Mouse (Mus musculus) neural tube, embryonic 14.5 days (tissue): Measurements from ENCODE around the gene Adamts3. TPM values are rescaled to one million over a fixed set of nuclear protein-coding genes. Genes with fewer than 3 reads are reported as not detected.
A peak's percentile ranks its signal among the peaks of the same experiment; 100 is the strongest.

Experiments used
- ATAC-seq: fragments of 200-750 bp; cut with Nextera tagmentation; 2 replicates; pipeline ENCODE4 v1.8.0; 2017; ENCODE audit warnings: low read depth, mild to moderate bottlenecking, moderate TSS enrichment, moderate library complexity
- H3K27ac ChIP-seq: fragments of 300-500 bp; sonication (generic); 2 replicates; pipeline ENCODE4 v1.5.1; 2014; ENCODE audit warnings: low read depth, mild to moderate bottlenecking, control low read depth, low read length, moderate library complexity, mixed read lengths
- H3K27me3 ChIP-seq: fragments of 300-500 bp; sonication (generic); 2 replicates; pipeline ENCODE4 v1.6.1; 2014; ENCODE audit warnings: low read length; ENCODE audit not compliant: control insufficient read depth, insufficient read depth
- H3K36me3 ChIP-seq: fragments of 300-500 bp; sonication (generic); 2 replicates; pipeline ENCODE4 v1.6.1; 2014; ENCODE audit warnings: low read length, mixed read lengths; ENCODE audit not compliant: control insufficient read depth, insufficient read depth
- H3K4me1 ChIP-seq: fragments of 300-500 bp; sonication (generic); 2 replicates; pipeline ENCODE4 v1.6.1; 2014; ENCODE audit warnings: low read length; ENCODE audit not compliant: control insufficient read depth, insufficient read depth
- H3K4me2 ChIP-seq: fragments of 300-500 bp; sonication (generic); 2 replicates; pipeline ENCODE4 v1.6.1; 2014; ENCODE audit warnings: mild to moderate bottlenecking, low read depth, low read length, control low read depth
- H3K4me3 ChIP-seq: fragments of 300-500 bp; sonication (generic); 2 replicates; pipeline ENCODE4 v1.5.1; 2014; ENCODE audit warnings: low read depth, low read length, control low read depth, mixed read lengths
- H3K9ac ChIP-seq: fragments of 300-500 bp; sonication (generic); replicated peaks from 2 replicates; pipeline ENCODE4 v1.6.1; 2014; ENCODE audit warnings: low read depth, mild to moderate bottlenecking, control low read depth, low read length, mixed read lengths
- H3K9me3 ChIP-seq: fragments of 300-500 bp; sonication (generic); 2 replicates; pipeline ENCODE4 v1.6.1; 2016; ENCODE audit warnings: low read length; ENCODE audit not compliant: control insufficient read depth
- WGBS: fragments of 180-500 bp; shearing (Covaris S2); extraction: QIAGEN DNeasy Blood & Tissue Kit; methylation state at CpG from one replicate; pipeline ENCODE4 v1.1.7; 2014; 5-methylcytosine and 5-hydroxymethylcytosine counted together
- polyA plus RNA-seq: library from polyadenylated mRNA; unstranded; fragments of >200 nt; fragmentation: Nextera tagmentation; extraction: Ambion mirVana; gene quantifications from 2 replicates; pipeline ENCODE4 v1.2.1, GENCODE M21; 2014

The Adamts3 gene
- polyA plus RNA-seq, 1 experiment from 2014 or later: 10.9 TPM

DNA sequence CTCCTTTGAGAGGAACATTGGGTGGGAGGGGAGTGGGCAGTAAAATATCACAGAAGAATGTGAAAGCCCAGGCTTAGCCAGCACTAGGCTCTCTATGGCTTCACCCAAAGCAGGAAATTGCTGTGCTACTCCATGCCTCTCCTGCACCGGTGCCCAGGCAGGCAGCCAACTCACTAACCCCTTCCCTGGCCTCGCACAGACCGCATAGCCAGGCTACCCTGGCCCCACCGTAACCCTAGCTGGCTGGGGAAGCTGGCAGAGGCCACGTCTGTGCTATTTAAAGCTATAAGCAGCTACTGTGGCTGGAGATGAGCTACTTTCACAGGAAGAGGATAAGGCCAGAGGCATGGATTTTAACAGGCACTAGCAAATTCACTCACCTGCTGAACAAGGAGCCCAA is 38.8 kb downstream of the Adamts3 start:
- no peaks in the 10 kb centered on the region for H3K9me3 ChIP-seq
- peak; percentile 89 for ATAC-seq
- H3K36me3 ChIP-seq: no peaks in the 10 kb centered on the region
- H3K9ac ChIP-seq: no peak overlapping the region
- H3K4me2 ChIP-seq: no peak overlapping the region
- H3K4me3 ChIP-seq: no peak overlapping the region
- H3K4me1 ChIP-seq: no peaks in the 10 kb centered on the region
- WGBS: 27% methylated on average over 5 of the region's 5 CpGs
- no peak overlapping the region for H3K27ac ChIP-seq
- H3K27me3 ChIP-seq: no peaks in the 10 kb centered on the region

DNA sequence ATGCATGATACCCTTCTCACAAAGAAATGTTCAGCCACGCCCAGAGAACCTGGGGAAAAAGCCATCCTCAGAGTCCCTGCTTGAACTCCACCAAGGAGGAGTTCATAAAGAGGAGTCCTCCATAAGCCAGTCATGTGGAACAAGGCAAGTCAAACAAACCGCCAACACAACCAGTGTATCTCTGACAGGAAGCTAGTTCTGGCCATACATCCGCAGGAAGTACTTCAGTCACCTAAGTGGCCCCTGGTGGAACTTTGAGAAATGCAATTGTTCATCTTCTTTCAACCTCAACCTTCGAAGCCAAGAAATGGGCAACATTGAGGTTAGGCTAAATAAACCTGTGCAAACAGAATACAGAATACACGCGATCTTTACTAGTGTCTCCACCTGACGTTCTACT is 39.7 kb downstream of the Adamts3 start:
- Histone ChIP-seq H3K9ac (no peak overlapping the region), H3K27ac (no peak overlapping the region), H3K4me1 (no peaks in the 10 kb centered on the region), H3K36me3 (no peaks in the 10 kb centered on the region), H3K9me3 (no peaks in the 10 kb centered on the region), H3K27me3 (no peaks in the 10 kb centered on the region), H3K4me3 (no peak overlapping the region), H3K4me2 (no peak overlapping the region)
- 92% methylated on average over 7 of the region's 7 CpGs for WGBS
- ATAC-seq: no peak

DNA sequence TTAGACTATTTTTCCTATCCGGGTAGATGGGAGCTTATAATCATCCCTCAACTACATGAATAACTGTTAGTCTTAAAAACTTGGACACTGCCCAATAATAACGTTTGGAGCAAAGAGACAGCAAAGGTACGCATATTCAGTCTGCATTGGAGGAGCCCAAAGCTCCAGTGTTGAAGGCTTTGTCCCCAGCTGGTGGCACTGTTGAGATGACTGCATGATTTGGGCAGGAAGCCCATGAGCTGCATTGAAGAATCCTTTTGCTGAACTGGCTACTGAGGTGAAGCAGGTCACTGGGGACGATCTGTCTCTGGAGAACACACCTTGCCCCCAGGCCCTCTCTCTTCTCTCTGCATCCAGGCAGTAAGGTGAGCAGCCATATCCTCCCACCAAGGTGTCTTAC is 43.5 kb downstream of the Adamts3 start:
- Histone ChIP-seq H3K4me3 (no peak overlapping the region), H3K9me3 (no peaks in the 10 kb centered on the region), H3K27ac (no peak overlapping the region), H3K4me1 (no peaks in the 10 kb centered on the region), H3K36me3 (no peaks in the 10 kb centered on the region), H3K27me3 (no peaks in the 10 kb centered on the region), H3K4me2 (no peak overlapping the region), H3K9ac (no peak overlapping the region)
- 83% methylated on average over 4 of the region's 4 CpGs for WGBS
- ATAC-seq: no peak

DNA sequence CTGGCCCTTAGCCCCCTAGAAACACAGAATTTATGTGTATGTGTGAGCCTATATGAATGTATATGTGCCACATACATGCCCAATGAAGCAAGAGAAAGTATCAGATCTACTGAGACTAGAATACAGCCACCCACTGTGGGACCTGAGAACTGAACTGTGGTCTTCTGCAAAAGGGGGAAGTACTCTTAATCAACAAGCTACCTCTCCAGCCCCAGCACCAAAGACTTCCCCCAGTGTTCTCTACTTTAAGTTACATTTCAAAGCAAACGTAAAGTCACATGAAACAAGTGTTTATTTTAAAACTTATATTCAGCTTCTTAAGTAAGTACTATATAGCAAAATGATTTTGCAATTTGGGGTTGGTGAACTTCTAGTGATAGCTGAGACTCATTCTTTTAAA is 62.0 kb downstream of the Adamts3 start:
- H3K4me2 ChIP-seq: no peak overlapping the region
- 93% methylated on average over 1 of the region's 1 CpGs for WGBS
- no peaks in the 10 kb centered on the region for H3K4me1 ChIP-seq
- ATAC-seq: no peak
- H3K27ac ChIP-seq: no peak overlapping the region
- no peak overlapping the region for H3K4me3 ChIP-seq
- H3K9me3 ChIP-seq: no peaks in the 10 kb centered on the region
- no peak overlapping the region for H3K9ac ChIP-seq
- H3K27me3 ChIP-seq: no peaks in the 10 kb centered on the region
- no peaks in the 10 kb centered on the region for H3K36me3 ChIP-seq

DNA sequence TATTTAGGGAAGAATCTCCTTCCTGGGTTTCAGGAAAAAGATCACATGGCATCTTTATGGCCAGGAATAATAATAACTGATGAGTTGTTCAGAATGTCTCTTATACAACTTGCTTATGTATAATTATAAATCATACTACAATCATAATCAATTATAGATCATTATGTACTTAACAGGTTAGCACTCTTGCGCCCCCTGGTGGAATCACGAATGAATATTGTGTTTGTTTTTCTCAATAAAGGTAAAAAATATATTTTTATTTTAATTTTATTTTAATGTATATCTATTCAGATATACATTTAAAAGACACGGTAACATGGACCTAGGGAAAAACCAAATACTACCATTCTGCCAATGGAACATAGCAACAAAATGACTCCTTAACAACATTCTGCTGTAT is 63.6 kb downstream of the Adamts3 start:
- Histone ChIP-seq H3K27ac (no peak overlapping the region), H3K4me1 (no peaks in the 10 kb centered on the region), H3K36me3 (no peaks in the 10 kb centered on the region), H3K27me3 (no peaks in the 10 kb centered on the region), H3K4me2 (no peak overlapping the region), H3K9ac (no peak overlapping the region), H3K9me3 (no peaks in the 10 kb centered on the region), H3K4me3 (no peak overlapping the region)
- 27% methylated on average over 3 of the region's 3 CpGs for WGBS
- ATAC-seq: no peak

DNA sequence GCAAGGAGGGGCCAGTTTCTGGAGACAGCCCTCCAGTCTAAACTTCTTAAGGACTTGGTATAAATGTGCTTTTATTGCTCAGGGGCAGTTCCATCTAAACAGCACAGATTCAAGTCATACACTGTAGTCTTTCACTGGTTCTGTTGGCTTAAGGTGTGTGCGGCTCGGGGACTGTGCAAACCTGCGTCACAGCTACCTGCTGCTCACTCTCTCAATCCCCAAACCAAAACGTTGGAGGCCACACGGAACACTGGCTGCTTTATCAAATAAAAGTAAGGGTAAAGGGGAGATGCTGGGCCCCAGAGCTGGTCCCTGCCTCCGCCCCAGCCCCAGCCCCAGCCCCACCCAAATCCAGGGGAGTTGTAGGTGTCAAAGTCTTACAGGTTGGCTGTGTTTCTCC is 66.5 kb downstream of the Adamts3 start:
- no peak overlapping the region for H3K27ac ChIP-seq
- no peak overlapping the region for H3K4me3 ChIP-seq
- no peak for ATAC-seq
- no peaks in the 10 kb centered on the region for H3K27me3 ChIP-seq
- H3K9me3 ChIP-seq: no peaks in the 10 kb centered on the region
- H3K4me1 ChIP-seq: no peaks in the 10 kb centered on the region
- no peaks in the 10 kb centered on the region for H3K36me3 ChIP-seq
- H3K4me2 ChIP-seq: no peak overlapping the region
- 89% methylated on average over 6 of the region's 6 CpGs for WGBS
- no peak overlapping the region for H3K9ac ChIP-seq

DNA sequence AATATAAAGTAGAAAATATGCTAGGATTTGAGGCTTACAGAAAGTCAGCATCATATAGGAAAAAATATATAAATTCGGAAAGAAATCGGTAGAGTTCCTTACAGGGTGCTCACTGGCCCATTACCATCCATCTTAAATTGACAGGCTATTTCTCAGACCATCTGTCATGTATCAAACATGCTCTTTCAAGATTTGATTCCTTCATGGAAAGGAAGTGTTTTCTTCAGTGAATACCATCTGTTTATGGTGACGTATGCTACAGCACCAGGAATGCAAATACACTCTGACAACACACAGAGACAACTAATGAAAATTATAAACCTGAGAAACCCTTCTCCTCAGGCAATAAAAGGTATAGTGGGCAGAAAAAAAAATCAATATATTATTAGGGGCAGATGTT is 68.6 kb downstream of the Adamts3 start:
- H3K4me2 ChIP-seq: no peak overlapping the region
- H3K36me3 ChIP-seq: no peaks in the 10 kb centered on the region
- H3K27ac ChIP-seq: no peak overlapping the region
- no peak overlapping the region for H3K9ac ChIP-seq
- no peak overlapping the region for H3K4me3 ChIP-seq
- no peaks in the 10 kb centered on the region for H3K4me1 ChIP-seq
- 82% methylated on average over 3 of the region's 3 CpGs for WGBS
- ATAC-seq: no peak
- H3K9me3 ChIP-seq: no peaks in the 10 kb centered on the region
- no peaks in the 10 kb centered on the region for H3K27me3 ChIP-seq

DNA sequence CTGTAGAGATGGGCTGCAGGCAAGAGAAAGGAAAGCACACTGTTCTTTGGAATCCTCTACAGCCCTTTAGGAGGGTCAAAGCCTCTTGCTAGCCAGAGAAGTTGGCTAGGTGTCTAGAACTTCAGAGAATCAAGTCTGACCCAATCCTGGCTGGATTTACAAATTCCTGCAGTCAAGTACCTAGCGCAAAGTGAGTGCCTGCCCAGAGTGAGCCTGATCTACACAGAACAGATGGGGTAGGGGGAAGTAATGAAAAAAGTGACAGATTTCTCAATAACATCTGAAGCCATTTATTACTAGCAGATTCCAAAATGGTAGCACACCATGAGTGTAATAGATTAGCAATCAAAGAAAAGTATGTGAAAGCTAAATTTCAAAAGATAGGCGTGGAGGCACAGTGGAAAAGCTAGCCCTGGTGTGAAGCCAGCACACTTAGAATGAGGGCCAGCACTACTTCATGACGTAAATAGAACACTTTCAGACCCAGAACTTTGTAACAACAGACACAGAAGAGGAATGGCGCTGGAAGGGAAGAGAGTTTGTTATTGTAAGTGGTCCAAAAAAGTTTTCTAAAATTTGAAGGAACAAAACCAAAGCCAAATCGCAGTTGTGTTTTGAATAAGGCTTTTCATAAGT is 82.8 kb downstream of the Adamts3 start:
- Histone ChIP-seq H3K27ac (no peak overlapping the region), H3K4me3 (no peak overlapping the region), H3K4me2 (no peak overlapping the region), H3K9ac (no peak overlapping the region), H3K4me1 (no peaks in the 10 kb centered on the region), H3K9me3 (no peaks in the 10 kb centered on the region), H3K27me3 (no peaks in the 10 kb centered on the region), H3K36me3 (no peaks in the 10 kb centered on the region)
- WGBS: 89% methylated on average over 5 of the region's 5 CpGs
- ATAC-seq: no peak

DNA sequence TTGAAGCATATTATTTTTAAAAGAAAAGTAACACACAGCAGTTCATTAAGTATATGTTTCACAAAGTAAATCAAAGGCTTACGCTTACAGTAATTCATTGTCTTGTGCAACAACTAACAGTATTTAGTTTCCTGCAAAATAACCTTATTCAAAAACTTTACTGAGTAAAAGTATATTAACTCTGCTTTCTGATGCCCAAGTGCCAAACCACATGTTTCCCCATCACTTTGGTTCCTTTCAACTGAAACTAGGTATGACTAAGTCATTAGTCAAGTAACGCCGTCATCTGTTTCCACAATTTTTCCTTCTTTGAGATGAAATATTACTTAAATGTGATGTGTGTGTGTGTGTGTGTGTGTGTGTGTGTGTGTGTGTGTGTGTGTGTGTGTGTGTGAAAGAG is 89.4 kb downstream of the Adamts3 start:
- Histone ChIP-seq H3K27me3 (no peaks in the 10 kb centered on the region), H3K4me2 (no peak overlapping the region), H3K36me3 (no peaks in the 10 kb centered on the region), H3K4me3 (no peak overlapping the region), H3K27ac (no peak overlapping the region), H3K9me3 (no peaks in the 10 kb centered on the region), H3K4me1 (no peaks in the 10 kb centered on the region), H3K9ac (no peak overlapping the region)
- 93% methylated on average over 3 of the region's 3 CpGs for WGBS
- ATAC-seq: no peak
